Mouse (Mus musculus): Measurements from ENCODE around the gene Gng3. TPM values are rescaled to one million over a fixed set of nuclear protein-coding genes. Genes with fewer than 3 reads are reported as not detected.
A peak's percentile ranks its signal among the peaks of the same experiment; 100 is the strongest.

Gene Gng3
- 7.7 and 8.6 TPM in 2 replicates for polyA plus RNA-seq (2015; fragmentation: Nextera tagmentation; extraction: Ambion mirVana)

GRCm38 (mm10) chr19:8839103-8839907 lies at the start of gene Gng3:
Gng3 (minus strand) TSS chr19:8839194.
- Histone ChIP-seq H3K4me1 (replicated peaks; ENCODE audit: control insufficient read depth, insufficient read depth) (no peaks in the 10 kb centered on the region), H3K9ac (ENCODE audit: low read length) (peak within 1 kb of the TSS; percentile 88), H3K4me2 (replicated peaks; ENCODE audit: low read depth) (peak within 1 kb of the TSS; percentile 81), H3K27ac (replicated peaks) (peak within 1 kb of the TSS; percentile 96; the same call in 1 of the 2 replicates), H3K4me3 (ENCODE audit: low read depth, low read length) (peak within 1 kb of the TSS; percentile 61), H3K27me3 (ENCODE audit: control insufficient read depth, insufficient read depth, low read length) (no peaks in the 10 kb centered on the region), H3K36me3 (ENCODE audit: control insufficient read depth, insufficient read depth, low read length) (peaks cover 5% of the 10 kb centered on the region; the same call in 1 of the 2 replicates), H3K9me3 (ENCODE audit: control insufficient read depth, low read length) (no peaks in the 10 kb centered on the region)
- DNase-seq (ENCODE audit: low spot score) (no peak), ATAC-seq (ENCODE audit: low FRiP score, low TSS enrichment) (no peak; the same call in 1 of the 2 replicates)
- WGBS, result 75% methylated on average over 11 of the region's 11 CpGs
- TF ChIP-seq CTCF (IDR thresholded peaks at IDR 0.05; ENCODE audit: low read depth) (no peak), EP300 (optimal IDR thresholded peaks at IDR 0.05) (no peak)

- DNase-seq (ENCODE audit: low spot score) (peak; percentile 19), ATAC-seq (ENCODE audit: low FRiP score, low TSS enrichment) (no peak)
- H3K36me3 ChIP-seq (ENCODE audit: control insufficient read depth, insufficient read depth, low read length), result no peaks in the 10 kb centered on the region
- 14% methylated on average over 19 of the region's 19 CpGs for WGBS
- H3K27me3 ChIP-seq (ENCODE audit: control insufficient read depth, insufficient read depth, low read length), result no peaks in the 10 kb centered on the region
- H3K4me2 ChIP-seq (replicated peaks; ENCODE audit: low read depth), result peak overlapping the region; percentile 63
- TF ChIP-seq CTCF (IDR thresholded peaks at IDR 0.05; ENCODE audit: low read depth) (no peak), EP300 (optimal IDR thresholded peaks at IDR 0.05) (no peak)
- H3K4me3 ChIP-seq (ENCODE audit: low read depth, low read length), result peak overlapping the region; percentile 69
- peaks cover 4% of the 10 kb centered on the region; the same call in 1 of the 2 replicates for H3K4me1 ChIP-seq (replicated peaks; ENCODE audit: control insufficient read depth, insufficient read depth)
- no peaks in the 10 kb centered on the region for H3K9me3 ChIP-seq (ENCODE audit: control insufficient read depth, low read length)
- H3K27ac ChIP-seq (replicated peaks), result peak overlapping the region; percentile 75
- peak overlapping the region; percentile 78 for H3K9ac ChIP-seq (ENCODE audit: low read length)
These were observed 48.8 kb upstream of the Gng3 start for GRCm38 (mm10) chr19:8887585-8888463.

GRCm38 (mm10) chr19:8886916-8887584 lies 48.1 kb upstream of the Gng3 start:
- DNase-seq (ENCODE audit: low spot score), result no peak
- Histone ChIP-seq H3K4me1 (replicated peaks; ENCODE audit: control insufficient read depth, insufficient read depth) (peaks cover 4% of the 10 kb centered on the region; the same call in 1 of the 2 replicates), H3K4me2 (replicated peaks; ENCODE audit: low read depth) (no peak overlapping the region; the same call in 1 of the 2 replicates), H3K9me3 (ENCODE audit: control insufficient read depth, low read length) (no peaks in the 10 kb centered on the region), H3K4me3 (ENCODE audit: low read depth, low read length) (no peak overlapping the region), H3K9ac (ENCODE audit: low read length) (no peak overlapping the region), H3K36me3 (ENCODE audit: control insufficient read depth, insufficient read depth, low read length) (no peaks in the 10 kb centered on the region), H3K27ac (replicated peaks) (no peak overlapping the region; the same call in 1 of the 2 replicates), H3K27me3 (ENCODE audit: control insufficient read depth, insufficient read depth, low read length) (no peaks in the 10 kb centered on the region)
- ATAC-seq (ENCODE audit: low FRiP score, low TSS enrichment), result no peak
- WGBS, result 55% methylated on average over 1 of the region's 1 CpGs
- no peak for TF ChIP-seq CTCF (IDR thresholded peaks at IDR 0.05; ENCODE audit: low read depth)
- no peak for TF ChIP-seq EP300 (optimal IDR thresholded peaks at IDR 0.05)

- Histone ChIP-seq H3K9ac (ENCODE audit: low read length) (no peak within 1 kb of the TSS), H3K9me3 (ENCODE audit: control insufficient read depth, low read length) (no peaks in the 10 kb centered on the region), H3K4me3 (ENCODE audit: low read depth, low read length) (no peak within 1 kb of the TSS), H3K4me2 (replicated peaks; ENCODE audit: low read depth) (no peak within 1 kb of the TSS), H3K4me1 (replicated peaks; ENCODE audit: control insufficient read depth, insufficient read depth) (peaks cover 4% of the 10 kb centered on the region; the same call in 1 of the 2 replicates), H3K36me3 (ENCODE audit: control insufficient read depth, insufficient read depth, low read length) (no peaks in the 10 kb centered on the region), H3K27ac (replicated peaks) (no peak within 1 kb of the TSS), H3K27me3 (ENCODE audit: control insufficient read depth, insufficient read depth, low read length) (no peaks in the 10 kb centered on the region)
- DNase-seq (ENCODE audit: low spot score), result no peak
- TF ChIP-seq CTCF (IDR thresholded peaks at IDR 0.05; ENCODE audit: low read depth) (no peak), EP300 (optimal IDR thresholded peaks at IDR 0.05) (no peak)
- 80% methylated on average over 3 of the region's 3 CpGs for WGBS
- no peak for ATAC-seq (ENCODE audit: low FRiP score, low TSS enrichment)
These were observed 44.6 kb upstream of the Gng3 start, which contains the start of the genes Lbhd1 and Gm49403 for GRCm38 (mm10) chr19:8883616-8884015. Lbhd1 (plus strand) TSS chr19:8883732. Gm49403 (plus strand) TSS chr19:8883930.

- peaks cover 3% of the 10 kb centered on the region; the same call in 1 of the 2 replicates for H3K36me3 ChIP-seq (ENCODE audit: control insufficient read depth, insufficient read depth, low read length)
- DNase-seq (ENCODE audit: low spot score) (no peak), ATAC-seq (ENCODE audit: low FRiP score, low TSS enrichment) (peak; percentile 14)
- H3K27ac ChIP-seq (replicated peaks), result no peak overlapping the region
- WGBS, result 6% methylated on average over 3 of the region's 3 CpGs
- peak overlapping the region; percentile 79 for H3K4me2 ChIP-seq (replicated peaks; ENCODE audit: low read depth)
- no peaks in the 10 kb centered on the region for H3K4me1 ChIP-seq (replicated peaks; ENCODE audit: control insufficient read depth, insufficient read depth)
- H3K27me3 ChIP-seq (ENCODE audit: control insufficient read depth, insufficient read depth, low read length), result no peaks in the 10 kb centered on the region
- H3K4me3 ChIP-seq (ENCODE audit: low read depth, low read length), result peak overlapping the region; percentile 82
- H3K9me3 ChIP-seq (ENCODE audit: control insufficient read depth, low read length), result no peaks in the 10 kb centered on the region
- TF ChIP-seq EP300 (optimal IDR thresholded peaks at IDR 0.05), result no peak
- TF ChIP-seq CTCF (IDR thresholded peaks at IDR 0.05; ENCODE audit: low read depth), result no peak
- peak overlapping the region; percentile 83; the same call in 1 of the 2 replicates for H3K9ac ChIP-seq (ENCODE audit: low read length)
These were observed 42.0 kb upstream of the Gng3 start for GRCm38 (mm10) chr19:8881034-8881392.

Measured in stomach, postnatal 0 days (tissue).